Mouse (Mus musculus) intestine, embryonic 15.5 days (tissue): Measurements from ENCODE around the gene Pvr. TPM values are rescaled to one million over a fixed set of nuclear protein-coding genes. Genes with fewer than 3 reads are reported as not detected.
A peak's percentile ranks its signal among the peaks of the same experiment; 100 is the strongest.

Source experiments
- ATAC-seq: fragments of 200-750 bp; cut with Nextera tagmentation; 2 replicates; pipeline ENCODE4 v1.8.0; 2017; ENCODE audit warnings: moderate TSS enrichment, moderate library complexity
- H3K27ac ChIP-seq: fragments of 300-500 bp; sonication (generic); 2 replicates; pipeline ENCODE4 v1.5.1; 2015; ENCODE audit warnings: mild to moderate bottlenecking, inconsistent platforms
- H3K27me3 ChIP-seq: fragments of 300-500 bp; sonication (generic); replicated peaks from 2 replicates; pipeline ENCODE4 v1.6.1; 2015; ENCODE audit warnings: inconsistent platforms
- H3K36me3 ChIP-seq: fragments of 300-500 bp; sonication (generic); 2 replicates; pipeline ENCODE4 v1.6.1; 2015; ENCODE audit warnings: inconsistent platforms
- H3K4me1 ChIP-seq: fragments of 300-500 bp; sonication (generic); replicated peaks from 2 replicates; pipeline ENCODE4 v1.6.1; 2015; ENCODE audit warnings: inconsistent platforms
- H3K4me2 ChIP-seq: fragments of 300-500 bp; sonication (generic); replicated peaks from 2 replicates; pipeline ENCODE4 v1.6.1; 2015; ENCODE audit warnings: mild to moderate bottlenecking, inconsistent platforms
- H3K4me3 ChIP-seq: fragments of 300-500 bp; sonication (generic); replicated peaks from 2 replicates; pipeline ENCODE4 v1.5.1; 2015; ENCODE audit warnings: inconsistent platforms
- H3K9ac ChIP-seq: fragments of 300-500 bp; sonication (generic); 2 replicates; pipeline ENCODE4 v1.6.1; 2015; ENCODE audit warnings: inconsistent platforms
- H3K9me3 ChIP-seq: fragments of 300-500 bp; sonication (generic); 2 replicates; pipeline ENCODE4 v1.6.1; 2016; ENCODE audit warnings: inconsistent platforms
- WGBS: fragments of 180-500 bp; shearing (Covaris S2); methylation state at CpG from one replicate; pipeline ENCODE4 v1.1.7; 2015; 5-methylcytosine and 5-hydroxymethylcytosine counted together
- polyA plus RNA-seq: library from polyadenylated mRNA; unstranded; fragments of >200 nt; fragmentation: Nextera tagmentation; extraction: Ambion mirVana; gene quantifications from 2 replicates; pipeline ENCODE4 v1.2.1, GENCODE M21; 2015

Pvr gene
- polyA plus RNA-seq = 13.3 TPM in 2 replicates

- H3K9ac ChIP-seq = peak within 1 kb of the TSS; percentile 75
- 0 out of 2 replicates have a peak, but pooled peaks cover 4% of the 10 kb centered on the region for H3K36me3 ChIP-seq
- ATAC-seq = peak; percentile 96
- no peaks in the 10 kb centered on the region for H3K9me3 ChIP-seq
- WGBS = 1% methylated on average over 60 of the region's 60 CpGs
- peaks cover 4% of the 10 kb centered on the region; the same call in 1 of the 2 replicates for H3K4me1 ChIP-seq
- peak within 1 kb of the TSS; percentile 63 for H3K4me2 ChIP-seq
- no peaks in the 10 kb centered on the region for H3K27me3 ChIP-seq
- H3K4me3 ChIP-seq = peak within 1 kb of the TSS; percentile 69
- H3K27ac ChIP-seq = peak within 1 kb of the TSS; percentile 88
These were observed at the start of gene Pvr for GRCm38 (mm10) chr7:19920506-19921261. Gene Pvr (minus strand): TSS chr7:19921160.

- Histone ChIP-seq H3K4me1 (no peaks in the 10 kb centered on the region), H3K27ac (no peak overlapping the region), H3K4me3 (no peak overlapping the region), H3K27me3 (no peaks in the 10 kb centered on the region), H3K9me3 (no peaks in the 10 kb centered on the region), H3K4me2 (no peak overlapping the region), H3K36me3 (no peaks in the 10 kb centered on the region), H3K9ac (no peak overlapping the region)
- 89% methylated on average over 8 of the region's 8 CpGs for WGBS
- ATAC-seq = no peak
These were observed 49.2 kb upstream of the Pvr start for GRCm38 (mm10) chr7:19970196-19970595.

GRCm38 (mm10) chr7:19969541-19970090 lies 48.7 kb upstream of the Pvr start:
- 88% methylated on average over 4 of the region's 4 CpGs for WGBS
- no peak for ATAC-seq
- H3K27me3 ChIP-seq = no peaks in the 10 kb centered on the region
- no peaks in the 10 kb centered on the region for H3K9me3 ChIP-seq
- no peaks in the 10 kb centered on the region for H3K4me1 ChIP-seq
- no peak overlapping the region for H3K4me3 ChIP-seq
- no peak overlapping the region for H3K27ac ChIP-seq
- H3K9ac ChIP-seq = no peak overlapping the region
- H3K36me3 ChIP-seq = no peaks in the 10 kb centered on the region
- no peak overlapping the region for H3K4me2 ChIP-seq

- H3K4me1 ChIP-seq = no peaks in the 10 kb centered on the region
- no peaks in the 10 kb centered on the region for H3K9me3 ChIP-seq
- H3K9ac ChIP-seq = no peak overlapping the region
- no peak overlapping the region for H3K27ac ChIP-seq
- no peak overlapping the region for H3K4me3 ChIP-seq
- H3K36me3 ChIP-seq = no peaks in the 10 kb centered on the region
- ATAC-seq = no peak
- H3K4me2 ChIP-seq = no peak overlapping the region
- no peaks in the 10 kb centered on the region for H3K27me3 ChIP-seq
- WGBS = 79% methylated on average over 3 of the region's 3 CpGs
These were observed 48.1 kb upstream of the Pvr start for GRCm38 (mm10) chr7:19969106-19969505.

GRCm38 (mm10) chr7:19964985-19965579 lies 44.1 kb upstream of the Pvr start, which contains the start of gene Ceacam20:
Gene Ceacam20 (plus strand): TSS chr7:19965412.
- Histone ChIP-seq H3K27ac (no peak within 1 kb of the TSS), H3K4me3 (no peak within 1 kb of the TSS), H3K9me3 (no peaks in the 10 kb centered on the region), H3K9ac (no peak within 1 kb of the TSS), H3K36me3 (no peaks in the 10 kb centered on the region), H3K4me1 (no peaks in the 10 kb centered on the region), H3K4me2 (no peak within 1 kb of the TSS), H3K27me3 (no peaks in the 10 kb centered on the region)
- 70% methylated on average over 7 of the region's 7 CpGs for WGBS
- ATAC-seq = peak; percentile 82

GRCm38 (mm10) chr7:19962423-19962822 lies 41.5 kb upstream of the Pvr start:
- Histone ChIP-seq H3K36me3 (no peaks in the 10 kb centered on the region), H3K9ac (no peak overlapping the region), H3K4me1 (no peaks in the 10 kb centered on the region), H3K4me3 (no peak overlapping the region), H3K27ac (no peak overlapping the region), H3K9me3 (no peaks in the 10 kb centered on the region), H3K4me2 (no peak overlapping the region), H3K27me3 (no peaks in the 10 kb centered on the region)
- ATAC-seq = peak; percentile 58
- 75% methylated on average over 1 of the region's 1 CpGs for WGBS

GRCm38 (mm10) chr7:19956341-19956781 lies 35.4 kb upstream of the Pvr start:
- Histone ChIP-seq H3K4me2 (no peak overlapping the region), H3K4me3 (no peak overlapping the region), H3K4me1 (peaks cover 11% of the 10 kb centered on the region; the same call in 1 of the 2 replicates), H3K9me3 (no peaks in the 10 kb centered on the region), H3K27ac (no peak overlapping the region), H3K9ac (no peak overlapping the region), H3K27me3 (no peaks in the 10 kb centered on the region), H3K36me3 (no peaks in the 10 kb centered on the region)
- no peak for ATAC-seq
- WGBS = 2% methylated on average over 7 of the region's 7 CpGs

- ATAC-seq = no peak
- WGBS = 61% methylated on average over 4 of the region's 4 CpGs
- H3K9me3 ChIP-seq = no peaks in the 10 kb centered on the region
These were observed 34.9 kb upstream of the Pvr start for GRCm38 (mm10) chr7:19955861-19956260.

GRCm38 (mm10) chr7:19953054-19953453 lies 32.1 kb upstream of the Pvr start:
- H3K9ac ChIP-seq = no peak overlapping the region
- H3K27ac ChIP-seq = no peak overlapping the region
- no peak overlapping the region for H3K4me2 ChIP-seq
- ATAC-seq = peak; percentile 18; the same call in 1 of the 2 replicates
- H3K4me1 ChIP-seq = peaks cover 15% of the 10 kb centered on the region; the same call in 1 of the 2 replicates
- no peaks in the 10 kb centered on the region for H3K36me3 ChIP-seq
- 36% methylated on average over 9 of the region's 9 CpGs for WGBS
- H3K27me3 ChIP-seq = no peaks in the 10 kb centered on the region
- no peak overlapping the region for H3K4me3 ChIP-seq
- H3K9me3 ChIP-seq = no peaks in the 10 kb centered on the region

More at GRCm38 (mm10) chr7:19955861-19956260, 34.9 kb upstream of the Pvr start:
- Histone ChIP-seq H3K4me1 (peaks cover 11% of the 10 kb centered on the region; the same call in 1 of the 2 replicates), H3K4me3 (no peak overlapping the region), H3K27ac (no peak overlapping the region), H3K9ac (no peak overlapping the region), H3K36me3 (no peaks in the 10 kb centered on the region), H3K4me2 (no peak overlapping the region), H3K27me3 (no peaks in the 10 kb centered on the region)

GRCm38 (mm10) chr7:19952320-19952986 lies 31.5 kb upstream of the Pvr start:
- 52% methylated on average over 10 of the region's 10 CpGs for WGBS
- peak; percentile 70 for ATAC-seq

GRCm38 (mm10) chr7:19950589-19950988 lies 29.6 kb upstream of the Pvr start, which contains the start of gene Igsf23:
Gene Igsf23 (minus strand): TSS chr7:19950756.
- 35% methylated on average over 9 of the region's 9 CpGs for WGBS
- Histone ChIP-seq H3K4me2 (peak within 1 kb of the TSS; percentile 30; the same call in 1 of the 2 replicates), H3K9me3 (no peaks in the 10 kb centered on the region), H3K27ac (no peak within 1 kb of the TSS), H3K4me1 (peaks cover 15% of the 10 kb centered on the region; the same call in 1 of the 2 replicates), H3K4me3 (no peak within 1 kb of the TSS), H3K9ac (no peak within 1 kb of the TSS), H3K27me3 (no peaks in the 10 kb centered on the region), H3K36me3 (no peaks in the 10 kb centered on the region)
- ATAC-seq = peak; percentile 69

More at GRCm38 (mm10) chr7:19952320-19952986, 31.5 kb upstream of the Pvr start:
- Histone ChIP-seq H3K27ac (0 out of 2 replicates have a peak overlapping the region, but pooled peaks have one; percentile 22), H3K36me3 (no peaks in the 10 kb centered on the region), H3K4me1 (peaks cover 15% of the 10 kb centered on the region; the same call in 1 of the 2 replicates), H3K4me2 (no peak overlapping the region), H3K27me3 (no peaks in the 10 kb centered on the region), H3K4me3 (no peak overlapping the region), H3K9ac (no peak overlapping the region), H3K9me3 (no peaks in the 10 kb centered on the region)
